Mouse (Mus musculus): ENCODE measurements around the gene Eif3l.

DNA sequence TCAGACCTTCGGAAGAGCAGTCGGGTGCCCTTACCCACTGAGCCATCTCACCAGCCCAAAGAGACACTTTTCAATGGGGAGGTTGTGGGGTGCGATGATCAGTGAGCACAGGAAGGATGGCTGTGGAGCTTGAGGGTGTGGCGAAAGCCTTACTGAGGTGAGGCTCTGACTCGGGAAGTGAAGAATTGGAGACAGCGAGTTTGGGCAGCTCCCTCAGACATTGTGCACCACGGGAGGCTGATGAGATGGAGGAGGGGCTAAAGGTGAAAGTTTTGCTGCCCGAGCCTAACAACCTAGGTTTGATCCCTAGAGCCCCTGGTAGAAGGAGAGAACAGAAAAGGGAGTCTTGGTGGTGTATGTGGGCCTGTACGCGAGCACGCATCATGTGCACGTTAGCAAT, 68.3 kb downstream of the Eif3l start:
- TF ChIP-seq CTCF (IDR thresholded peaks at IDR 0.05; ENCODE audit: low read depth, low read length), result no peak
- TF ChIP-seq POLR2A (IDR thresholded peaks at IDR 0.05; ENCODE audit: borderline replicate concordance, low read depth, low read length), result no peak
